8 mouse cellular contexts compared by ENCODE assay signal in the genomic region with DNA sequence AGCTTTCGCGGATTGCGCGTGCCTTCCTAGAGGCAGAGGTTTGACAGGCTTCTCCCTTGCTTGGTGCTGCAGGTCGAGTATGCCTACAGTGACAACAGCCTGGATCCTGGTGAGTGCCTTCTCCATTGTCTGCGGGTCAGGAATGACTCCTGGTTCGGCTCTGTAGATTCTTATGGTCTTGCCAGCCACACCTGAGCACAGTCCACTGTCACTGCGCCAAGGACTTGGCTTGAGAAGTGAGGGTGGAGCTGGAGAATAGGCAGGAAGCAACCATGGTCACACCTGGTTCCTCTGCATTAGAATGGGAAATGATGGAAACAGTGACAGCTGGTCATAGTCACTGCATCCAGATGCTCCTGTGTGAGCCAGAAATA. TPM values are rescaled to one million over a fixed set of nuclear protein-coding genes. Genes with fewer than 3 reads are reported as not detected.
DNase-seq lines count a peak whose midpoint lies in the region; ATAC-seq and TF ChIP-seq lines count a peak whose summit lies in the region.

No protein-coding gene starts in this region.

- no peak for TF ChIP-seq POLR2A in liver, adult 2 months (IDR thresholded peaks at IDR 0.05; ENCODE audit: extremely low read depth, insufficient read depth, low read length)

- H3K4me1 ChIP-seq in liver, adult 2 months (ENCODE audit: control insufficient read depth, insufficient read depth, low read length) = peaks cover 15% of the 10 kb centered on the region
- H3K4me1 ChIP-seq in forebrain, embryonic 10.5 days = peaks cover 54% of the 10 kb centered on the region
- H3K4me1 ChIP-seq in neural tube, embryonic 12.5 days = peaks cover 35% of the 10 kb centered on the region

- intact Hi-C loops in left cerebral cortex, postnatal 25 days (cut with DNase I) = loop anchor here (2.0 kb wide), 1 partner anchor 31 kb away; the partner anchor contains the start of genes Retreg3 and Tubg1
- intact Hi-C loops in gastrocnemius, postnatal 36 days (cut with DNase I) = no loop called here

- H3K4me3 ChIP-seq in liver, adult 2 months (ENCODE audit: insufficient read depth, low read depth, low read length) = peak overlapping the region; percentile 76
- H3K4me3 ChIP-seq in forebrain, embryonic 10.5 days = peak overlapping the region; percentile 93
- H3K4me3 ChIP-seq in neural tube, embryonic 12.5 days = peak overlapping the region; percentile 91

- H3K9me3 ChIP-seq in forebrain, embryonic 10.5 days = no peaks in the 10 kb centered on the region
- H3K9me3 ChIP-seq in neural tube, embryonic 12.5 days = no peaks in the 10 kb centered on the region

- peak overlapping the region; percentile 48 for H3K27ac ChIP-seq in liver, adult 2 months (replicated peaks; ENCODE audit: insufficient read depth, low read depth, low read length)
- H3K27ac ChIP-seq in forebrain, embryonic 10.5 days = peak overlapping the region; percentile 90
- H3K27ac ChIP-seq in neural tube, embryonic 12.5 days = peak overlapping the region; percentile 42; the same call in 1 of the 2 replicates

- H3K27me3 ChIP-seq in liver, adult 2 months (ENCODE audit: control insufficient read depth, insufficient read depth, low read length) = no peaks in the 10 kb centered on the region
- no peaks in the 10 kb centered on the region for H3K27me3 ChIP-seq in forebrain, embryonic 10.5 days (ENCODE audit: poor library complexity, severe bottlenecking)
- H3K27me3 ChIP-seq in neural tube, embryonic 12.5 days (replicated peaks) = no peaks in the 10 kb centered on the region

- 3% methylated on average over 8 of the region's 8 CpGs for WGBS in liver, adult 2 months
- 9% methylated on average over 8 of the region's 8 CpGs for WGBS in forebrain, embryonic 10.5 days
- 9% methylated on average over 8 of the region's 8 CpGs for WGBS in neural tube, embryonic 12.5 days

- peak overlapping the region; percentile 97 for H3K4me2 ChIP-seq in neural tube, embryonic 12.5 days (replicated peaks)

- peaks cover 6% of the 10 kb centered on the region; the same call in 1 of the 2 replicates for H3K79me2 ChIP-seq in liver, adult 2 months (ENCODE audit: control insufficient read depth, insufficient read depth, low read length)

- no peak for ATAC-seq in neural tube, embryonic 12.5 days (ENCODE audit: low FRiP score, low read depth)

- DNase-seq in liver, adult 2 months (ENCODE audit: extremely low read depth, low read depth, low spot score) = peak; percentile 77
- DNase-seq in liver = no peak
- DNase-seq in forebrain, embryonic 10.5 days (ENCODE audit: extremely low spot score, low spot score) = no peak
- peak; percentile 39 for DNase-seq in kidney, postnatal 14 days
- no peak for DNase-seq in left cerebral cortex, postnatal 25 days (ENCODE audit: low spot score in 2 of 2)
- no peak for DNase-seq in urinary bladder, postnatal 36 days (ENCODE audit: low spot score in 2 of 2)
- no peak for DNase-seq in gastrocnemius, postnatal 36 days

- peak overlapping the region; percentile 80 for H3K9ac ChIP-seq in liver, adult 2 months (ENCODE audit: low read depth, low read length)
- H3K9ac ChIP-seq in neural tube, embryonic 12.5 days = peak overlapping the region; percentile 93

- no peak for TF ChIP-seq CTCF in liver, adult 2 months (IDR thresholded peaks at IDR 0.05; ENCODE audit: low read depth, low read length)

- peaks cover 30% of the 10 kb centered on the region for H3K36me3 ChIP-seq in liver, adult 2 months (ENCODE audit: control insufficient read depth, insufficient read depth, low read length)
- H3K36me3 ChIP-seq in forebrain, embryonic 10.5 days (replicated peaks) = peaks cover 66% of the 10 kb centered on the region
- H3K36me3 ChIP-seq in neural tube, embryonic 12.5 days = peaks cover 55% of the 10 kb centered on the region

RNA-seq across cellular contexts. Expression of gene Mlx, which starts 0.6 kb away (rescaled TPM):
- 33.5 and 34.4 TPM in 2 replicates for total RNA-seq in liver, adult 2 months (2014; rRNA removed)
- polyA plus RNA-seq in liver, adult 2 months (2012; rRNA removed) = 34.8 and 39.8 TPM in 2 replicates
- 37.3 and 41.1 TPM in 2 replicates for polyA plus RNA-seq in forebrain, embryonic 10.5 days (2016; fragmentation: Nextera tagmentation; extraction: Ambion mirVana)
- polyA plus RNA-seq in neural tube, embryonic 12.5 days (2016; fragmentation: Nextera tagmentation; extraction: Ambion mirVana) = 59.6 and 68.0 TPM in 2 replicates
- total RNA-seq in left cerebral cortex, postnatal 25 days (2021) = 10 to 100 TPM; 47.1 to 53.0 TPM
- total RNA-seq in gastrocnemius, postnatal 36 days (2021) = 10 to 100 TPM in 1 of 2 experiments, 1 to 10 TPM in 1; 8.8 to 12.4 TPM

RNA-seq across cellular contexts. Expression of gene Coasy, which starts 5.3 kb away (rescaled TPM):
- 84.0 and 89.9 TPM in 2 replicates for total RNA-seq in liver, adult 2 months (2014; rRNA removed)
- polyA plus RNA-seq in liver, adult 2 months (2012; rRNA removed) = 182 and 194 TPM in 2 replicates
- 51.4 and 53.3 TPM in 2 replicates for polyA plus RNA-seq in forebrain, embryonic 10.5 days (2016; fragmentation: Nextera tagmentation; extraction: Ambion mirVana)
- polyA plus RNA-seq in neural tube, embryonic 12.5 days (2016; fragmentation: Nextera tagmentation; extraction: Ambion mirVana) = 50.8 and 54.5 TPM in 2 replicates
- total RNA-seq in left cerebral cortex, postnatal 25 days (2021) = 10 to 100 TPM; 26.0 to 28.5 TPM
- total RNA-seq in gastrocnemius, postnatal 36 days (2021) = 1 to 10 TPM; 8.0 to 8.9 TPM

RNA-seq across cellular contexts. Expression of gene Psmc3ip, which starts 7.6 kb away (rescaled TPM):
- total RNA-seq in liver, adult 2 months (2014; rRNA removed) = 0.55 and 0.67 TPM in 2 replicates
- 0.20 and 0.39 TPM in 2 replicates for polyA plus RNA-seq in liver, adult 2 months (2012; rRNA removed)
- polyA plus RNA-seq in forebrain, embryonic 10.5 days (2016; fragmentation: Nextera tagmentation; extraction: Ambion mirVana) = 78.1 and 96.4 TPM in 2 replicates
- polyA plus RNA-seq in neural tube, embryonic 12.5 days (2016; fragmentation: Nextera tagmentation; extraction: Ambion mirVana) = 31.4 and 34.3 TPM in 2 replicates
- 1 to 10 TPM; 3.6 to 3.9 TPM for total RNA-seq in left cerebral cortex, postnatal 25 days (2021)
- 1 to 10 TPM; 1.6 to 2.1 TPM for total RNA-seq in gastrocnemius, postnatal 36 days (2021)

RNA-seq across cellular contexts. Expression of gene Hsd17b1, which starts 9.5 kb away (rescaled TPM):
- 0.27 and 0.37 TPM in 2 replicates for total RNA-seq in liver, adult 2 months (2014; rRNA removed)
- polyA plus RNA-seq in liver, adult 2 months (2012; rRNA removed) = 0.12 and 0.37 TPM in 2 replicates
- 0.10 and 0.11 TPM in 2 replicates for polyA plus RNA-seq in forebrain, embryonic 10.5 days (2016; fragmentation: Nextera tagmentation; extraction: Ambion mirVana)
- polyA plus RNA-seq in neural tube, embryonic 12.5 days (2016; fragmentation: Nextera tagmentation; extraction: Ambion mirVana) = 0.14 and 0.29 TPM in 2 replicates
- total RNA-seq in left cerebral cortex, postnatal 25 days (2021) = 1 to 10 TPM; 1.2 to 1.4 TPM
- not detected for total RNA-seq in gastrocnemius, postnatal 36 days (2021)

RNA-seq across cellular contexts. Expression of gene Naglu, which starts 17.9 kb away (rescaled TPM):
- total RNA-seq in liver, adult 2 months (2014; rRNA removed) = 22.1 and 23.6 TPM in 2 replicates
- polyA plus RNA-seq in liver, adult 2 months (2012; rRNA removed) = 33.8 and 38.8 TPM in 2 replicates
- 8.2 and 9.3 TPM in 2 replicates for polyA plus RNA-seq in forebrain, embryonic 10.5 days (2016; fragmentation: Nextera tagmentation; extraction: Ambion mirVana)
- polyA plus RNA-seq in neural tube, embryonic 12.5 days (2016; fragmentation: Nextera tagmentation; extraction: Ambion mirVana) = 10.8 and 11.1 TPM in 2 replicates
- 1 to 10 TPM; 7.6 to 8.3 TPM for total RNA-seq in left cerebral cortex, postnatal 25 days (2021)
- 1 to 10 TPM; 3.2 to 3.5 TPM for total RNA-seq in gastrocnemius, postnatal 36 days (2021)

Comparison
In these comparisons a context has a peak if more than half of its experiments do, and no peak if none do; other contexts are left out.
1. DNase-seq: peak in liver, adult 2 months (single experiment) and kidney, postnatal 14 days (single experiment); none in liver (single experiment), forebrain, embryonic 10.5 days (single experiment), left cerebral cortex, postnatal 25 days (0 of 2), urinary bladder, postnatal 36 days (0 of 2) and gastrocnemius, postnatal 36 days (0 of 2).
2. Peak in every context shown above with its lines, with median percentiles within 50 percentile points of each other: H3K27ac ChIP-seq and H3K4me3 ChIP-seq.